Mouse (Mus musculus) left cerebral cortex, adult 18-20 months (tissue): ENCODE data around the gene Sag. TPM values are rescaled to one million over a fixed set of nuclear protein-coding genes. Genes with fewer than 3 reads are reported as not detected.
"Not testable (repeated sequence)": the region's sequence is repeated elsewhere in the genome, so short reads cannot be mapped to it uniquely, and the experiment has no call there.

ENCODE experiments used
- DNase-seq, 2 experiments: peaks; one replicate each; pipeline ENCODE4 v3.0.0; 2021 to 2022; ENCODE audit warnings: low spot score in 2 of 2, mixed read lengths in 1 of 2
- total RNA-seq, 2 experiments: library from RNA; stranded (reverse); gene quantifications; 2 replicates each; pipeline ENCODE4 v1.2.3; 2021

Gene Sag
- total RNA-seq, 2 experiments from 2014 or later: 2.7 to 3.0 TPM

DNA sequence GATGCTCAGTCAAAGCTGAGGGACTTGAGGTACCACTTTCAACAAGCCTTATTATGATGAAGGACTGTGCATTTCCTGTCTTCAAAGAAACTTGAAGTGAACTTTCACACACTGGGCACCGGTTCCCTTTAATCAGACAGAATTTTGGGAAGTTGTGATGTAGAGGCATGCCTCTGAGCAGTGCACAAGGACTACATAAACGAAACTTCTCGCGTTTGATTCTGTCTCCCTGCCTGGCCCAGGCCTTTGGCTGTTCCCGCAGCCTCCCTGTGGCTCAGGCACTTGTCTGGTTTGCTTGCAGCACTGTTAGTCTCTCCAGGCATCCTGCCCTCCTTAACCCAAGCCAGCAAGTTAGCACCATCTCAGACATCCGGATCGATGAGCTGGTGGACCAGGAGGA, 10.2 kb downstream of the Sag start:
- no peak for DNase-seq

DNA sequence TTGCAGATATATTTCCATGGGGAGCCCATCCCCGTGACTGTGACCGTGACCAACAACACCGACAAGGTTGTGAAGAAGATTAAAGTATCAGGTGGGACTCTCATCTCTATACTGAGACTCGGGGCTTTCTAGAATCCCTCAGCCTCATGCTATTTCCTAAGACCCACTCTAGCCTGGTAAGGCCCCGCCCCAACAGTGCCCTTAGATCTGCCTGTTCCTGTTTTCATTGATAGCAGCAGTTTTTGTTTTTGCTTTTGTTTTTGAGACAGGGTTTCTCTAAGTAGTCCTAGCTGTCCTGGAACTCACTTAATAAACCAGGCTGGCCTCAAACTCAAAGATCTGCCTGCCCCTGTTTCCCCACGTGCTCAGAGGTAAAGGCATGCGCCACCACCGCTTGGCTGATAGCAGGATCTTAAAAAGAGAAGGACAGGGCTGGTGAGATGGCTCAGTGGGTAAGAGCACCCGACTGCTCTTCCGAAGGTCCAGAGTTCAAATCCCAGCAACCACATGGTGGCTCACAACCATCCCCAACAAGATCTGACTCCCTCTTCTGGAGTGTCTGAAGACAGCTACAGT, 21.0 kb downstream of the Sag start:
- no peak for DNase-seq

DNA sequence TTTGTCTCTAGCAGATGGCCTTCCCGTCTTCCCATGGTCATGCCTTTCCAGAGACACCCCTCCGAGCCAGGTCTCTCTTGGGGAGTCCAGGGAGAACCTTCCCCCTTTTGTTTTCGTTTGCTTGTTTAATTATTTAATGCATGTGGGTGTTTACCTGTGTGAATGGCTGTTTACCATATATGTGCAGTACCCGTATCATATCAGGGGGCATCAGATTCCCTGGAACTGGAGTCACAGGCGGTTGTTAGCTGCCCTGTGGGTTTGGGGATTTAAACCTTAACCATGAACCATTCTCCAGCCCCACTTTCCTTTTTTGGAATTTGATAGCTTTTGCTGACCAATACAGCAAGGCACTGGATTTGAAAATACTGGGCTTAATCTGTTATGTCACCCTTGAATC, 21.8 kb downstream of the Sag start:
- DNase-seq: no peak

GRCm38 (mm10) chr1:87825991-87826390, 22.5 kb downstream of the Sag start:
- no peak for DNase-seq

DNA sequence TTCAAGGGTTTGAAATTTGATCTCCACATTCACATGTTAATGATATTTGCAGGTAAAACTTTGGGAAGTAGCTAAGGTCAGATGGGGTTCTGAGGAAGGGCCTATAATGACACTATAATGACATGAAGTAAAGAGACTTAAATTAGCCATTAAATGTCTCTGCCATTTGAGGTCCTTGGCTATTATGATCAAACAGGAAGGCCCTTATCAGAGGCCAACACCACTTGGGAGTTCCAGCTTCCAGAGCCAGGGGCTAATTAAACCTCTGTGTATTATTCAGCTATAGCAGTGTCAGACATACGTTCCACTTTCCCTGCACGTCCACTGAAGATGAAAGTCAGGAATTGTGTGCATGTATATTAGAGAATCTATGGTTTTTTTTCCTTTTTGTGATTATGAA, 23.0 kb downstream of the Sag start:
- no peak for DNase-seq

DNA sequence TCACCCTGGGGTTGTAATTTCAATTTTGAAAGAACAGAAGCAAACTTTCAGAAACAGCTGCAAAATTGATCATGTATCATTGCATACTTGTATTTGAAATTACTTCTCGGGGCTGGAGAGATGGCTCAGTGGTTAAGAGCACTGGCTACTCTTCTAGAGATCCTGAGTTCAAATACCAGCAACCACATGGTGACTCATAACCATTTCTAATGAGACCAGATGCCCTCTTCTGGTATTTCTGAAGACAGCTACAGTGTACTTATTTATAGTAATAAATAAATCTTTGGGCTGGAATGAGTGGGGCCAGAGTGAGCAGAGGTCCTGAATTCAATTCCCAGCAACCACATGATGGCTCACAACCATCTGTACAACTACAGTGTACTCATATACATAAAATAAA, 24.0 kb downstream of the Sag start:
- not testable (repeated sequence) for DNase-seq

DNA sequence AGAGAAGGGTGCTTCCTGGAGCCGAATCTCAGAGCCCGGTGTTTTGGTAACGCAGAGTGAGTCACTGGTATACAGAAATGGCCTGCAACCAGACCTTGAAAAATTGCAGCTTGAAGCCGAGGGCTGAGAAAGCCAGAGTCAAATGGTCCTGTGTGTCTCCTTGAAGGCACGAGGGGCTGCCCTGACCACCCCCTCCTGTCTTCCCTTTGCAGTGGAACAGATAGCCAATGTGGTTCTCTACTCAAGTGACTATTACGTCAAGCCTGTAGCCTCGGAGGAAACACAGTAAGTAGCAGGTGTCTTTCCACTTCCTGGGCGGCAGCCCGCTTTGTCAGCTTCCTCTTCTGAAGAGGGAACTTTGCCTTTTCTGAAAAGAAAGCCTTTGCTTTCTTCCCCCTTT, 24.7 kb downstream of the Sag start:
- DNase-seq: no peak

DNA sequence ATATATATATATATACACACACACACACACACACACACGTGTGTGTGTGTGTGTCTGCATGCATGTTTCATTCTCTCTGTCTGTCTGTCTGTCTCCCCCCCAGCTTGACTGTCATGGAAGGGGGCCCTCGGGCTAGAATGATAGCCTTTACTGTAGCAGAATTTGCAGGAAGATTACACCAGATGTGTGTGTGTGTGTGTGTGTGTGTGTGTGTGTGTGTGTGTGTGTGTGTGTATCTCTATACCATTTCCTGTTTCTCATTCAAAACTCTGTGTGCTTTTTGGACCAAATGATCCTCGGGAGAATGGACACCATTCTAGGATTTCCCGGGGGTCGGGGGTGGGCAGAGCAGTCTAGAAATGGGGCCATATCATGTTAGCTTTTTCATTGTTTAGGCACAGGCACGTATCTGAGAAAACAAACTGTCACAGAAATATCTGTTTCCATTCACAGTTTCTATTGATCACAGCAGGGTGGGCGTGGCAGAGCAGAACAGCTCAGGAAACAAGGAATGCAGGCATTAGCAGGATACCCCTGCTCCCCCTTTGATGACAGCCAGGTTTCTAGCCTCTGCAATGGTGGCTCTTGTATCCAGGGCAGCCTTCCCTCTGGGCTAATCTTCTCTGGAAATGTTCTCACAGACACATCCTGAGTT, 25.6 kb downstream of the Sag start:
- DNase-seq: no peak

DNA sequence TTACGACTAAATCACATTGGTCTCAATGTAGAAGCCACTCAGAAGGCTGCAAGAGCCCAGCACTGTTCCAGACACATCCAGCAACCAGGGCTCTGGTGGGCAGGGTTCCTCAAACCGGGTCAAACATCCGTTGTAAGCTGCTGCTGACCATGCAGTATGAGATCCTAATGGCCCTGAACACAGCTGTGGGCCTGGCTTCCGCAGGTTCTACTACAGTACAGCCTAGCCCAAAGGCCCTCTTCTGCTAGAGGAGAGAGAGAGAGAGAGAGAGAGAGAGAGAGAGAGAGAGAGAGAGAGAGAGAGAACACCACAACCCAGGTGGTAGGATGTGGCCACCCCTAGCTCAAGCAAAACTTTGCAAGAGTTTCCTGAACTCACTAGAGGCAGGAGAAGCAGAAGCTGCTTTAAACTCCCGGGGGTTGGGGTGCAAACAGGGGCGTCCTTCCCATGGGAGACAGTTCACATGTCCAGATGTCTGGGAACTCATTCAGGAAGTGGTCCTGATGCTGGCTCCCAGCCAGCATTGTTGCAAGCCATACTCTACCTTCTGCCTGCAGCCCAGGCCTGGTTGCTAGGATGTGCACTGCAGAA, 26.2 kb downstream of the Sag start:
- no peak for DNase-seq

- no peak for DNase-seq
These were observed 33.0 kb downstream of the Sag start for GRCm38 (mm10) chr1:87836453-87836852.

DNA sequence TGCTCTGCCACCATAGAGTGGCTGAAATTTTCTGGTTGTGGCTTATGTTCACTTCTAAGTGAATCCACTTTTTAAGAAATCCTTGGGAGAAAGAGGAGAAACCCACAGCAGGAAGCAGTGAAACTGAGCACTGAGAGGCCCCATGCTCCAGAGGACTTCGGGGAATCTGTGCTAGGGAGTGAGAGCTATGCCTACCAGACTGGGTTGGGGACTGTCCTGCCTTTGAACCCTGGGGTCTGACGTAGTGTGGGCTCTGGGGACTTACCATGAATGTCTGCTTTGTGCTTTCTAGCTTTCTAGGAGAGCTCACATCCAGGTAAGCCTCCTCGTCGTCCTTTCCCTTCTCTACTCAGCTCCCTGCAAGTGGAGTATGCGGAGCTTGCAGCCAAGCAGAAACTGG, 33.5 kb downstream of the Sag start:
- no peak for DNase-seq

GRCm38 (mm10) chr1:87840411-87841208, 37.1 kb downstream of the Sag start:
- no peak for DNase-seq

- DNase-seq: no peak
These were observed 43.5 kb downstream of the Sag start for GRCm38 (mm10) chr1:87846801-87847474.

GRCm38 (mm10) chr1:87847475-87848168, 44.1 kb downstream of the Sag start:
- no peak for DNase-seq

GRCm38 (mm10) chr1:87848237-87848996, 44.9 kb downstream of the Sag start:
- peak; percentile 28 to 39 for DNase-seq

- no peak for DNase-seq
These were observed 45.8 kb downstream of the Sag start for GRCm38 (mm10) chr1:87849278-87849677.

- no peak for DNase-seq
These were observed 47.9 kb downstream of the Sag start for GRCm38 (mm10) chr1:87851344-87851743.

GRCm38 (mm10) chr1:87852081-87852790, 48.8 kb downstream of the Sag start:
- no peak for DNase-seq

DNA sequence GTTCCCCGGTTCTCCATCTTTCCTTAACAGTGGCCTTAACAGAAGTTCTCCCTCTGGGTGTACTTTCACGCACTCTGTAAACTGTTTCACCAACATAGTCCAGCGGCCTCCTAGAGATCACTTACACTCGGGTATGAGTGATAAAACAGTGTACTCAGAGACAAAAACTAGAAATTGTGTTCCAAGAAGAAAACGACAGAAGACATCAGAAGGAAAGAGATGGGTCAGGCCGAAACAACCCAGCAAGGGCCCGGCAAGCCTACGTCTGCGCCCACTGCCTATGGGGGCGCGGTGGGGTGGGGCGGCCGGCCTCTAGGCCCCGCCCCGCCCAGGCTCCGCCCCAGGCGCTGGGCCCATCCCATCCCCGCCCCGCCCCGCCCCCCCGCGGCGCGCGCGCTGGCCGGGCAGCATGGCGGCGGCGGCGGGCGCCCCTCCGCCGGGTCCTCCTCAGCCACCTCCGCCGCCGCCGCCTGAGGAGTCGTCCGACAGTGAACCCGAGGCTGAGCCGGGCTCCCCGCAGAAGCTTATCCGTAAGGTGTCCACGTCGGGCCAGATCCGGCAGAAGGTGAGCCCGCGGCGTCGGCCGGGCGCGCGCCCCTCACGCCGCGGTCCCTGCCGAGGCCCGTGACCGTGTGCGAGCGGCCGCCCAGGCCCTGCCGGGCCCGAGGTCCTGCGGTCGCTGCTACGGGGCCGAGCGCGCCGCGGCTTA, 49.6 kb downstream of the Sag start, which contains the start of gene Dgkd:
Dgkd (plus strand) TSS at position 396 of the 709 bp plus-strand sequence.
- DNase-seq: peak; percentile 52 to 72
